Comparison of ENCODE assay signal across 8 mouse cellular contexts in the genomic region with DNA sequence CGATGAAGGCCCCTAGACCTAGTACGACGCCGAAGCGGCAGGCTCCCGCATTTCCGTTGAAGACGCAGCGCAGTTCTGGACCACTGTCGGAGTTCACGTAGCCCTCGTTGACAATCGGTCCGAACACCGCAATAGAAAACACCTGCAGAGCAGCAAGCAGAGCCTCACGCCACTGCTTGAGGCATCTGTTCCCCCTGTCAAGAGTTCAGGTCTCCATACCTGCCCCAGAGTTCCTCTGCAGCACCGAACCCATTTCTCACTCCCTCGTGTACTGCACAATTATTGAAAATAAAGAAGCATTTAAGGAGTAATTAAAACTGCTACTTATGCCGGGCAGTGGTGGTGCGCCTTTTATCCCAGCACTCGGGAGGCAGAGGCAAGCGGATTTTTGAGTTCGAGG. TPM values are rescaled to one million over a fixed set of nuclear protein-coding genes. Genes with fewer than 3 reads are reported as not detected.
A peak's percentile ranks its signal among the peaks of the same experiment; 100 is the strongest.
DNase-seq lines count a peak whose midpoint lies in the region; ATAC-seq and TF ChIP-seq lines count a peak whose summit lies in the region.

No protein-coding gene starts in this region.

- TF ChIP-seq CTCF in left cerebral cortex, adult 2 months (IDR thresholded peaks at IDR 0.05) = no peak

- H3K4me2 ChIP-seq in embryonic facial prominence, embryonic 13.5 days = peak overlapping the region; percentile 55
- peak overlapping the region; percentile 51 for H3K4me2 ChIP-seq in intestine, embryonic 14.5 days (ENCODE audit: low read length)
- peak overlapping the region; percentile 64 for H3K4me2 ChIP-seq in neural tube, embryonic 13.5 days

- peaks cover 8% of the 10 kb centered on the region for H3K36me3 ChIP-seq in embryonic facial prominence, embryonic 13.5 days
- H3K36me3 ChIP-seq in intestine, embryonic 14.5 days (ENCODE audit: control insufficient read depth, insufficient read depth, low read length) = peaks cover 6% of the 10 kb centered on the region
- peaks cover 8% of the 10 kb centered on the region for H3K36me3 ChIP-seq in neural tube, embryonic 13.5 days

- peak overlapping the region; percentile 67 for H3K4me3 ChIP-seq in left cerebral cortex, adult 2 months
- peak overlapping the region; percentile 31 for H3K4me3 ChIP-seq in embryonic facial prominence, embryonic 13.5 days
- peak overlapping the region; percentile 33 for H3K4me3 ChIP-seq in intestine, embryonic 14.5 days (ENCODE audit: low read depth, low read length)
- peak overlapping the region; percentile 60 for H3K4me3 ChIP-seq in neural tube, embryonic 13.5 days

- ATAC-seq in embryonic facial prominence, embryonic 13.5 days (ENCODE audit: insufficient number of reproducible peaks, insufficient read depth, low FRiP score, low TSS enrichment, low read depth) = no peak
- ATAC-seq in intestine, embryonic 14.5 days (replicated peaks; ENCODE audit: low FRiP score, low TSS enrichment, low read depth) = no peak
- ATAC-seq in neural tube, embryonic 13.5 days (ENCODE audit: low read depth) = no peak

- intact Hi-C loops in left cerebral cortex, adult 2 months (cut with DNase I) = no loop called here

- H3K27ac ChIP-seq in left cerebral cortex, adult 2 months = no peak overlapping the region
- H3K27ac ChIP-seq in embryonic facial prominence, embryonic 13.5 days = no peak overlapping the region
- no peak overlapping the region for H3K27ac ChIP-seq in intestine, embryonic 14.5 days (ENCODE audit: low read depth)
- no peak overlapping the region for H3K27ac ChIP-seq in neural tube, embryonic 13.5 days (replicated peaks)

- no peak for DNase-seq in left cerebral cortex, adult 2 months (ENCODE audit: extremely low spot score in 1 of 2, low spot score in 2 of 2)
- no peak for DNase-seq in left cerebral cortex, adult 18-20 months (ENCODE audit: low spot score in 2 of 2)
- no peak for DNase-seq in intestine, embryonic 14.5 days (ENCODE audit: low spot score)
- no peak for DNase-seq in ovary, postnatal 14 days (ENCODE audit: low spot score)
- DNase-seq in adrenal gland, adult 2 months = no peak
- no peak for DNase-seq in thymus, postnatal 0 days (ENCODE audit: low spot score)

- peaks cover 21% of the 10 kb centered on the region for H3K4me1 ChIP-seq in embryonic facial prominence, embryonic 13.5 days
- peaks cover 11% of the 10 kb centered on the region for H3K4me1 ChIP-seq in intestine, embryonic 14.5 days (replicated peaks; ENCODE audit: control insufficient read depth, insufficient read depth, low read length)
- H3K4me1 ChIP-seq in neural tube, embryonic 13.5 days (replicated peaks) = peaks cover 39% of the 10 kb centered on the region

- peaks cover 58% of the 10 kb centered on the region for H3K27me3 ChIP-seq in embryonic facial prominence, embryonic 13.5 days
- peaks cover 49% of the 10 kb centered on the region for H3K27me3 ChIP-seq in intestine, embryonic 14.5 days (replicated peaks; ENCODE audit: control insufficient read depth, insufficient read depth, low read length)
- peaks cover 43% of the 10 kb centered on the region for H3K27me3 ChIP-seq in neural tube, embryonic 13.5 days

- peak overlapping the region; percentile 58 for H3K9ac ChIP-seq in embryonic facial prominence, embryonic 13.5 days
- H3K9ac ChIP-seq in intestine, embryonic 14.5 days (ENCODE audit: low read length) = peak overlapping the region; percentile 16; the same call in 1 of the 2 replicates
- peak overlapping the region; percentile 59 for H3K9ac ChIP-seq in neural tube, embryonic 13.5 days

- WGBS in embryonic facial prominence, embryonic 13.5 days = 19% methylated on average over 23 of the region's 23 CpGs
- 22% methylated on average over 23 of the region's 23 CpGs for WGBS in intestine, embryonic 14.5 days
- 19% methylated on average over 23 of the region's 23 CpGs for WGBS in neural tube, embryonic 13.5 days

- H3K9me3 ChIP-seq in embryonic facial prominence, embryonic 13.5 days = no peaks in the 10 kb centered on the region
- H3K9me3 ChIP-seq in intestine, embryonic 14.5 days (ENCODE audit: control insufficient read depth, low read length) = no peaks in the 10 kb centered on the region
- no peaks in the 10 kb centered on the region for H3K9me3 ChIP-seq in neural tube, embryonic 13.5 days

RNA-seq across cellular contexts. Expression of a gene that starts 2.2 kb away (rescaled TPM):
- total RNA-seq in left cerebral cortex, adult 2 months (2021) = 100 to 1,000 TPM; 177 to 188 TPM
- 100 to 1,000 TPM; 191 to 195 TPM for total RNA-seq in left cerebral cortex, adult 18-20 months (2021)
- 4.6 and 4.9 TPM in 2 replicates for polyA plus RNA-seq in embryonic facial prominence, embryonic 13.5 days (2015; fragmentation: Nextera tagmentation; extraction: Ambion mirVana)
- 7.5 and 7.7 TPM in 2 replicates for polyA plus RNA-seq in intestine, embryonic 14.5 days (2014; fragmentation: Nextera tagmentation; extraction: Ambion mirVana)
- polyA plus RNA-seq in neural tube, embryonic 13.5 days (2015; fragmentation: Nextera tagmentation; extraction: Ambion mirVana) = 94.2 and 114 TPM in 2 replicates
- 1 to 10 TPM; 2.0 to 2.4 TPM for total RNA-seq in adrenal gland, adult 2 months (2021)
- 2.1 and 5.3 TPM in 2 replicates for polyA plus RNA-seq in adrenal gland, adult 2 months (2012; rRNA removed)
- polyA plus RNA-seq in thymus, postnatal 0 days (2015; fragmentation: Nextera tagmentation; extraction: Ambion mirVana) = 0.09 and 0.13 TPM in 2 replicates

RNA-seq across cellular contexts. Expression of a gene that starts 8.4 kb away (rescaled TPM):
- total RNA-seq in left cerebral cortex, adult 2 months (2021) = 10 to 100 TPM; 20.0 to 23.2 TPM
- total RNA-seq in left cerebral cortex, adult 18-20 months (2021) = 10 to 100 TPM; 20.6 to 23.9 TPM
- polyA plus RNA-seq in embryonic facial prominence, embryonic 13.5 days (2015; fragmentation: Nextera tagmentation; extraction: Ambion mirVana) = 43.8 and 49.0 TPM in 2 replicates
- polyA plus RNA-seq in intestine, embryonic 14.5 days (2014; fragmentation: Nextera tagmentation; extraction: Ambion mirVana) = 48.1 and 48.5 TPM in 2 replicates
- 34.3 and 39.6 TPM in 2 replicates for polyA plus RNA-seq in neural tube, embryonic 13.5 days (2015; fragmentation: Nextera tagmentation; extraction: Ambion mirVana)
- total RNA-seq in adrenal gland, adult 2 months (2021) = 10 to 100 TPM; 37.7 to 41.6 TPM
- polyA plus RNA-seq in adrenal gland, adult 2 months (2012; rRNA removed) = 40.7 and 43.1 TPM in 2 replicates
- 36.0 and 36.2 TPM in 2 replicates for polyA plus RNA-seq in thymus, postnatal 0 days (2015; fragmentation: Nextera tagmentation; extraction: Ambion mirVana)

RNA-seq across cellular contexts. Expression of a gene that starts 8.4 kb away (rescaled TPM):
- total RNA-seq in left cerebral cortex, adult 2 months (2021) = 1 to 10 TPM; 3.2 to 3.9 TPM
- 1 to 10 TPM; 1.9 to 2.1 TPM for total RNA-seq in left cerebral cortex, adult 18-20 months (2021)
- 2.6 and 3.5 TPM in 2 replicates for polyA plus RNA-seq in embryonic facial prominence, embryonic 13.5 days (2015; fragmentation: Nextera tagmentation; extraction: Ambion mirVana)
- 6.4 and 7.2 TPM in 2 replicates for polyA plus RNA-seq in intestine, embryonic 14.5 days (2014; fragmentation: Nextera tagmentation; extraction: Ambion mirVana)
- polyA plus RNA-seq in neural tube, embryonic 13.5 days (2015; fragmentation: Nextera tagmentation; extraction: Ambion mirVana) = 1.1 and 1.5 TPM in 2 replicates
- 1 to 10 TPM; 2.8 to 6.4 TPM for total RNA-seq in adrenal gland, adult 2 months (2021)
- polyA plus RNA-seq in adrenal gland, adult 2 months (2012; rRNA removed) = 4.9 and 9.4 TPM in 2 replicates
- polyA plus RNA-seq in thymus, postnatal 0 days (2015; fragmentation: Nextera tagmentation; extraction: Ambion mirVana) = 2.3 and 3.0 TPM in 2 replicates

RNA-seq across cellular contexts. Expression of a gene that starts 18.1 kb away (rescaled TPM):
- total RNA-seq in left cerebral cortex, adult 2 months (2021) = 10 to 100 TPM; 41.6 to 49.0 TPM
- 10 to 100 TPM; 41.4 to 45.5 TPM for total RNA-seq in left cerebral cortex, adult 18-20 months (2021)
- 21.4 and 22.1 TPM in 2 replicates for polyA plus RNA-seq in embryonic facial prominence, embryonic 13.5 days (2015; fragmentation: Nextera tagmentation; extraction: Ambion mirVana)
- 28.0 and 30.6 TPM in 2 replicates for polyA plus RNA-seq in intestine, embryonic 14.5 days (2014; fragmentation: Nextera tagmentation; extraction: Ambion mirVana)
- 20.9 and 22.2 TPM in 2 replicates for polyA plus RNA-seq in neural tube, embryonic 13.5 days (2015; fragmentation: Nextera tagmentation; extraction: Ambion mirVana)
- 10 to 100 TPM; 40.8 to 51.3 TPM for total RNA-seq in adrenal gland, adult 2 months (2021)
- polyA plus RNA-seq in adrenal gland, adult 2 months (2012; rRNA removed) = 86.0 and 99.0 TPM in 2 replicates
- 11.6 and 14.5 TPM in 2 replicates for polyA plus RNA-seq in thymus, postnatal 0 days (2015; fragmentation: Nextera tagmentation; extraction: Ambion mirVana)

RNA-seq across cellular contexts. Expression of a gene that starts 19.9 kb away (rescaled TPM):
- 10 to 100 TPM; 24.7 to 26.4 TPM for total RNA-seq in left cerebral cortex, adult 2 months (2021)
- 10 to 100 TPM; 28.5 to 30.5 TPM for total RNA-seq in left cerebral cortex, adult 18-20 months (2021)
- polyA plus RNA-seq in embryonic facial prominence, embryonic 13.5 days (2015; fragmentation: Nextera tagmentation; extraction: Ambion mirVana) = 74.2 and 81.6 TPM in 2 replicates
- polyA plus RNA-seq in intestine, embryonic 14.5 days (2014; fragmentation: Nextera tagmentation; extraction: Ambion mirVana) = 86.2 and 90.1 TPM in 2 replicates
- 58.4 and 64.0 TPM in 2 replicates for polyA plus RNA-seq in neural tube, embryonic 13.5 days (2015; fragmentation: Nextera tagmentation; extraction: Ambion mirVana)
- 10 to 100 TPM; 27.9 to 41.1 TPM for total RNA-seq in adrenal gland, adult 2 months (2021)
- 49.0 and 63.2 TPM in 2 replicates for polyA plus RNA-seq in adrenal gland, adult 2 months (2012; rRNA removed)
- 65.9 TPM in 2 replicates for polyA plus RNA-seq in thymus, postnatal 0 days (2015; fragmentation: Nextera tagmentation; extraction: Ambion mirVana)

Comparison
In these comparisons a context has a peak if more than half of its experiments do, and no peak if none do; other contexts are left out.
1. RNA of a gene that starts 2.2 kb away (polyA plus RNA-seq): 94.2 to 114 TPM in neural tube, embryonic 13.5 days; 7.5 to 7.7 TPM in intestine, embryonic 14.5 days, 4.6 to 4.9 TPM in embryonic facial prominence, embryonic 13.5 days, 2.1 to 5.3 TPM in adrenal gland, adult 2 months and 0.09 to 0.13 TPM in thymus, postnatal 0 days; every median in the first group is over 10 times any median in the second.
2. Peak in every context shown above with its lines, with median percentiles within 50 percentile points of each other: H3K4me3 ChIP-seq, H3K4me2 ChIP-seq and H3K9ac ChIP-seq.